Mouse (Mus musculus) liver, adult 2 months (tissue): ENCODE results near the gene Cnp. TPM values are rescaled to one million over a fixed set of nuclear protein-coding genes. Genes with fewer than 3 reads are reported as not detected.
A peak's percentile ranks its signal among the peaks of the same experiment; 100 is the strongest.

Experiments used
- DNase-seq: peaks from one replicate; pipeline ENCODE4 v3.0.0-alpha.2; 2011; ENCODE audit warnings: low read depth, low spot score; ENCODE audit errors: extremely low read depth
- H3K27ac ChIP-seq: fragments of 200-500 bp; replicated peaks from 2 replicates; pipeline ENCODE4 v1.5.1; 2012; ENCODE audit warnings: low read depth, mild to moderate bottlenecking, control low read depth, inconsistent platforms, low read length; ENCODE audit not compliant: insufficient read depth
- H3K27me3 ChIP-seq: fragments of 200-500 bp; 2 replicates; pipeline ENCODE4 v1.6.1; 2012; ENCODE audit warnings: mild to moderate bottlenecking, moderate library complexity, low read length, inconsistent platforms; ENCODE audit not compliant: control insufficient read depth, insufficient read depth
- H3K36me3 ChIP-seq: fragments of 200-500 bp; 2 replicates; pipeline ENCODE4 v1.6.1; 2012; ENCODE audit warnings: low read length, inconsistent platforms; ENCODE audit not compliant: control insufficient read depth, insufficient read depth
- H3K4me1 ChIP-seq: fragments of 200-500 bp; 2 replicates; pipeline ENCODE4 v1.6.1; 2011; ENCODE audit warnings: low read length; ENCODE audit not compliant: control insufficient read depth, insufficient read depth
- H3K4me3 ChIP-seq: fragments of 200-500 bp; 2 replicates; pipeline ENCODE4 v1.5.1; 2011; ENCODE audit warnings: low read depth, mild to moderate bottlenecking, control low read depth, low read length, moderate library complexity; ENCODE audit not compliant: insufficient read depth
- H3K79me2 ChIP-seq: fragments of 200-500 bp; 2 replicates; pipeline ENCODE4 v1.6.1; 2012; ENCODE audit warnings: inconsistent platforms, mild to moderate bottlenecking, low read length, moderate library complexity; ENCODE audit not compliant: control insufficient read depth, insufficient read depth
- H3K9ac ChIP-seq: fragments of 200-500 bp; 2 replicates; pipeline ENCODE4 v1.6.1; 2012; ENCODE audit warnings: low read depth, mild to moderate bottlenecking, control low read depth, inconsistent platforms, low read length
- CTCF ChIP-seq: fragments of 200-500 bp; IDR thresholded peaks from 2 replicates; pipeline ENCODE4 v1.5.1; 2011; ENCODE audit warnings: low read depth, low read length, control low read depth
- POLR2A ChIP-seq: fragments of 200-500 bp; IDR thresholded peaks from 2 replicates; pipeline ENCODE4 v1.6.1; 2011; ENCODE audit warnings: low read length, control low read depth; ENCODE audit not compliant: insufficient read depth; ENCODE audit errors: extremely low read depth
- WGBS: fragments of 180-500 bp; shearing (Covaris S2); methylation state at CpG from one replicate; pipeline ENCODE4 v1.1.7; 2018; 5-methylcytosine and 5-hydroxymethylcytosine counted together
- polyA plus RNA-seq: library from polyadenylated mRNA; depleted of rRNA; stranded (reverse); fragments of >200 nt; gene quantifications from 2 replicates; pipeline ENCODE4 v1.2.3, GENCODE M21; 2012; rRNA removed
- total RNA-seq: library from RNA; depleted of rRNA; stranded (reverse); fragments of >200 nt; gene quantifications from 2 replicates; pipeline ENCODE4 v1.2.3, GENCODE M21; 2014; rRNA removed

The Cnp gene
- total RNA-seq (10.1 and 11.6 TPM in 2 replicates), polyA plus RNA-seq (11.0 and 17.3 TPM in 2 replicates)

GRCm38 (mm10) chr11:100574708-100575483 is at the start of gene Cnp:
Cnp (plus strand) TSS chr11:100574904.
- 0 out of 2 replicates have a peak, but pooled peaks have one; percentile 48 for TF ChIP-seq POLR2A
- no peak for TF ChIP-seq CTCF
- 2% methylated on average over 47 of the region's 47 CpGs for WGBS
- Histone ChIP-seq H3K27ac (peak within 1 kb of the TSS; percentile 55), H3K27me3 (no peaks in the 10 kb centered on the region), H3K79me2 (no peaks in the 10 kb centered on the region), H3K36me3 (no peaks in the 10 kb centered on the region), H3K4me1 (peaks cover 3% of the 10 kb centered on the region; the same call in 1 of the 2 replicates), H3K9ac (peak within 1 kb of the TSS; percentile 92), H3K4me3 (peak within 1 kb of the TSS; percentile 82)
- peak; percentile 80 for DNase-seq

- DNase-seq: no peak
- Histone ChIP-seq H3K79me2 (peaks cover 20% of the 10 kb centered on the region; the same call in 1 of the 2 replicates), H3K36me3 (peaks cover 23% of the 10 kb centered on the region), H3K9ac (peak overlapping the region; percentile 44), H3K4me1 (peaks cover 44% of the 10 kb centered on the region), H3K4me3 (peak overlapping the region; percentile 9; the same call in 1 of the 2 replicates), H3K27ac (0 out of 2 replicates have a peak overlapping the region, but pooled peaks have one; percentile 3), H3K27me3 (no peaks in the 10 kb centered on the region)
- TF ChIP-seq CTCF (no peak), POLR2A (no peak)
- WGBS: 59% methylated on average over 11 of the region's 11 CpGs
Observed at GRCm38 (mm10) chr11:100524987-100525630, 49.6 kb upstream of the Cnp start.

GRCm38 (mm10) chr11:100526052-100526816 is 48.5 kb upstream of the Cnp start:
- H3K27me3 ChIP-seq: no peaks in the 10 kb centered on the region
- H3K4me1 ChIP-seq: peaks cover 36% of the 10 kb centered on the region
- peak overlapping the region; percentile 71; the same call in 1 of the 2 replicates for H3K27ac ChIP-seq
- TF ChIP-seq CTCF (no peak), POLR2A (no peak)
- peaks cover 20% of the 10 kb centered on the region; the same call in 1 of the 2 replicates for H3K79me2 ChIP-seq
- peak overlapping the region; percentile 86 for H3K4me3 ChIP-seq
- peaks cover 21% of the 10 kb centered on the region for H3K36me3 ChIP-seq
- peak overlapping the region; percentile 93 for H3K9ac ChIP-seq
- 42% methylated on average over 15 of the region's 15 CpGs for WGBS
- no peak for DNase-seq

- DNase-seq: peak; percentile 44
- peaks cover 13% of the 10 kb centered on the region for H3K36me3 ChIP-seq
- no peaks in the 10 kb centered on the region for H3K27me3 ChIP-seq
- peak overlapping the region; percentile 93 for H3K9ac ChIP-seq
- TF ChIP-seq CTCF (peak; percentile 48), POLR2A (no peak)
- peak overlapping the region; percentile 86 for H3K4me3 ChIP-seq
- under 1% methylated on average over 26 of the region's 26 CpGs for WGBS
- peaks cover 30% of the 10 kb centered on the region for H3K4me1 ChIP-seq
- H3K79me2 ChIP-seq: peaks cover 20% of the 10 kb centered on the region; the same call in 1 of the 2 replicates
- peak overlapping the region; percentile 71 for H3K27ac ChIP-seq
Observed at GRCm38 (mm10) chr11:100527066-100527457, 47.6 kb upstream of the Cnp start.

- Histone ChIP-seq H3K36me3 (peaks cover 7% of the 10 kb centered on the region), H3K4me1 (peaks cover 30% of the 10 kb centered on the region), H3K9ac (peak within 1 kb of the TSS; percentile 93), H3K27ac (peak within 1 kb of the TSS; percentile 97), H3K79me2 (peaks cover 20% of the 10 kb centered on the region; the same call in 1 of the 2 replicates), H3K4me3 (peak within 1 kb of the TSS; percentile 86), H3K27me3 (no peaks in the 10 kb centered on the region)
- TF ChIP-seq CTCF (no peak), POLR2A (peak; percentile 99)
- peak; percentile 93 for DNase-seq
- under 1% methylated on average over 54 of the region's 54 CpGs for WGBS
Observed at GRCm38 (mm10) chr11:100527458-100528374, 47.0 kb upstream of the Cnp start, which contains the start of gene Acly. Acly (minus strand) TSS chr11:100528000.
